Mouse (Mus musculus) heart, embryonic 15.5 days (tissue): ENCODE measurements around the gene Myh9. TPM values are rescaled to one million over a fixed set of nuclear protein-coding genes. Genes with fewer than 3 reads are reported as not detected.

Experiments
- ATAC-seq: fragments of 200-750 bp; cut with Nextera tagmentation; replicated peaks from 2 replicates; pipeline ENCODE4 v1.8.0; 2017; ENCODE audit warnings: low read depth, moderate TSS enrichment; ENCODE audit not compliant: insufficient number of reproducible peaks, insufficient read depth, low FRiP score
- H3K27ac ChIP-seq: fragments of 300-500 bp; sonication (generic); 2 replicates; pipeline ENCODE4 v1.5.1; 2015; ENCODE audit warnings: mild to moderate bottlenecking, inconsistent platforms
- H3K27me3 ChIP-seq: fragments of 300-500 bp; sonication (generic); 2 replicates; pipeline ENCODE4 v1.6.1; 2015; ENCODE audit warnings: inconsistent platforms
- H3K36me3 ChIP-seq: fragments of 300-500 bp; sonication (generic); 2 replicates; pipeline ENCODE4 v1.6.1; 2015; ENCODE audit warnings: mild to moderate bottlenecking, inconsistent platforms
- H3K4me1 ChIP-seq: fragments of 300-500 bp; sonication (generic); replicated peaks from 2 replicates; pipeline ENCODE4 v1.6.1; 2015; ENCODE audit warnings: inconsistent platforms
- H3K4me2 ChIP-seq: fragments of 300-500 bp; sonication (generic); 2 replicates; pipeline ENCODE4 v1.6.1; 2015; ENCODE audit warnings: inconsistent platforms, mild to moderate bottlenecking, moderate library complexity
- H3K4me3 ChIP-seq: fragments of 300-500 bp; sonication (generic); 2 replicates; pipeline ENCODE4 v1.5.1; 2015; ENCODE audit warnings: mild to moderate bottlenecking, inconsistent platforms
- H3K9ac ChIP-seq: fragments of 300-500 bp; sonication (generic); 2 replicates; pipeline ENCODE4 v1.6.1; 2015; ENCODE audit warnings: mild to moderate bottlenecking, inconsistent platforms
- H3K9me3 ChIP-seq: fragments of 300-500 bp; sonication (generic); replicated peaks from 2 replicates; pipeline ENCODE4 v1.6.1; 2016; ENCODE audit warnings: inconsistent platforms
- WGBS: fragments of 180-500 bp; shearing (Covaris S2); methylation state at CpG from one replicate; pipeline ENCODE4 v1.1.7; 2015; ENCODE audit warnings: mixed read lengths; 5-methylcytosine and 5-hydroxymethylcytosine counted together
- polyA plus RNA-seq: library from polyadenylated mRNA; unstranded; fragments of >200 nt; fragmentation: Nextera tagmentation; extraction: Ambion mirVana; gene quantifications from 2 replicates; pipeline ENCODE4 v1.2.1, GENCODE M21; 2015

The Myh9 gene
- polyA plus RNA-seq, 1 experiment from 2014 or later: 25.2 TPM

GRCm38 (mm10) chr15:77804949-77805348 is 37.0 kb downstream of the Myh9 start:
- Histone ChIP-seq H3K4me2 (no peak overlapping the region), H3K4me3 (no peak overlapping the region), H3K4me1 (peaks cover 88% of the 10 kb centered on the region), H3K27me3 (no peaks in the 10 kb centered on the region), H3K9ac (0 out of 2 replicates have a peak overlapping the region, but pooled peaks have one; percentile 23), H3K9me3 (no peaks in the 10 kb centered on the region), H3K36me3 (peaks cover 30% of the 10 kb centered on the region), H3K27ac (peak overlapping the region; percentile 99)
- 65% methylated on average over 9 of the region's 9 CpGs for WGBS
- ATAC-seq: no peak

GRCm38 (mm10) chr15:77804460-77804859 is 37.5 kb downstream of the Myh9 start:
- Histone ChIP-seq H3K9ac (peak overlapping the region; percentile 23; the same call in 1 of the 2 replicates), H3K9me3 (no peaks in the 10 kb centered on the region), H3K27ac (peak overlapping the region; percentile 99), H3K36me3 (peaks cover 30% of the 10 kb centered on the region), H3K27me3 (no peaks in the 10 kb centered on the region), H3K4me3 (no peak overlapping the region), H3K4me2 (no peak overlapping the region), H3K4me1 (peaks cover 90% of the 10 kb centered on the region)
- ATAC-seq: no peak
- WGBS: 73% methylated on average over 6 of the region's 6 CpGs

GRCm38 (mm10) chr15:77803747-77804146 is 38.2 kb downstream of the Myh9 start:
- Histone ChIP-seq H3K4me2 (no peak overlapping the region), H3K9ac (peak overlapping the region; percentile 23; the same call in 1 of the 2 replicates), H3K27ac (peak overlapping the region; percentile 99), H3K36me3 (peaks cover 30% of the 10 kb centered on the region), H3K9me3 (no peaks in the 10 kb centered on the region), H3K4me3 (no peak overlapping the region), H3K27me3 (no peaks in the 10 kb centered on the region), H3K4me1 (peaks cover 91% of the 10 kb centered on the region)
- ATAC-seq: 0 out of 2 replicates have a peak, but pooled peaks have one; percentile 6
- WGBS: 37% methylated on average over 3 of the region's 3 CpGs

GRCm38 (mm10) chr15:77802992-77803391 is 39.0 kb downstream of the Myh9 start:
- Histone ChIP-seq H3K4me2 (no peak overlapping the region), H3K27ac (peak overlapping the region; percentile 99), H3K9ac (0 out of 2 replicates have a peak overlapping the region, but pooled peaks have one; percentile 23), H3K36me3 (peaks cover 28% of the 10 kb centered on the region), H3K4me3 (no peak overlapping the region), H3K27me3 (no peaks in the 10 kb centered on the region), H3K4me1 (peaks cover 99% of the 10 kb centered on the region), H3K9me3 (no peaks in the 10 kb centered on the region)
- ATAC-seq: no peak
- 76% methylated on average over 4 of the region's 4 CpGs for WGBS

- Histone ChIP-seq H3K4me1 (peaks cover 99% of the 10 kb centered on the region), H3K9ac (peak overlapping the region; percentile 38)
Measured at GRCm38 (mm10) chr15:77801188-77801587, 40.8 kb downstream of the Myh9 start.

GRCm38 (mm10) chr15:77800511-77800910 is 41.5 kb downstream of the Myh9 start:
- no peak overlapping the region for H3K4me3 ChIP-seq
- H3K4me2 ChIP-seq: no peak overlapping the region
- no peaks in the 10 kb centered on the region for H3K27me3 ChIP-seq
- ATAC-seq: peak; percentile 52
- H3K9ac ChIP-seq: peak overlapping the region; percentile 38; the same call in 1 of the 2 replicates
- H3K4me1 ChIP-seq: peaks cover 100% of the 10 kb centered on the region
- no peaks in the 10 kb centered on the region for H3K9me3 ChIP-seq
- peaks cover 15% of the 10 kb centered on the region for H3K36me3 ChIP-seq
- peak overlapping the region; percentile 99 for H3K27ac ChIP-seq

More at GRCm38 (mm10) chr15:77801188-77801587, 40.8 kb downstream of the Myh9 start:
- WGBS: 10% methylated on average over 4 of the region's 4 CpGs
- H3K4me3 ChIP-seq: no peak overlapping the region
- ATAC-seq: no peak
- H3K9me3 ChIP-seq: no peaks in the 10 kb centered on the region
- H3K27ac ChIP-seq: peak overlapping the region; percentile 99
- peaks cover 12% of the 10 kb centered on the region for H3K36me3 ChIP-seq
- no peak overlapping the region for H3K4me2 ChIP-seq
- H3K27me3 ChIP-seq: no peaks in the 10 kb centered on the region

- no peak for ATAC-seq
- Histone ChIP-seq H3K4me3 (no peak overlapping the region), H3K4me2 (0 out of 2 replicates have a peak overlapping the region, but pooled peaks have one; percentile 35), H3K36me3 (peaks cover 20% of the 10 kb centered on the region), H3K27me3 (no peaks in the 10 kb centered on the region), H3K4me1 (peaks cover 100% of the 10 kb centered on the region), H3K9me3 (no peaks in the 10 kb centered on the region), H3K9ac (peak overlapping the region; percentile 37), H3K27ac (peak overlapping the region; percentile 99)
- 68% methylated on average over 8 of the region's 8 CpGs for WGBS
Measured at GRCm38 (mm10) chr15:77799491-77800474, 42.2 kb downstream of the Myh9 start.

- Histone ChIP-seq H3K4me2 (peak overlapping the region; percentile 35), H3K4me1 (peaks cover 99% of the 10 kb centered on the region), H3K36me3 (peaks cover 24% of the 10 kb centered on the region), H3K27me3 (no peaks in the 10 kb centered on the region), H3K9me3 (no peaks in the 10 kb centered on the region), H3K27ac (peak overlapping the region; percentile 99), H3K9ac (peak overlapping the region; percentile 39), H3K4me3 (no peak overlapping the region)
- ATAC-seq: peak; percentile 82
- 13% methylated on average over 14 of the region's 14 CpGs for WGBS
Measured at GRCm38 (mm10) chr15:77798664-77799490, 43.1 kb downstream of the Myh9 start.

- Histone ChIP-seq H3K27me3 (no peaks in the 10 kb centered on the region), H3K9ac (peak overlapping the region; percentile 39), H3K4me3 (no peak overlapping the region), H3K4me1 (peaks cover 99% of the 10 kb centered on the region), H3K4me2 (peak overlapping the region; percentile 35; the same call in 1 of the 2 replicates), H3K27ac (peak overlapping the region; percentile 99), H3K36me3 (peaks cover 24% of the 10 kb centered on the region), H3K9me3 (no peaks in the 10 kb centered on the region)
- no peak; the same call in 1 of the 2 replicates for ATAC-seq
- WGBS: 54% methylated on average over 14 of the region's 14 CpGs
Measured at GRCm38 (mm10) chr15:77797609-77798411, 44.2 kb downstream of the Myh9 start.

GRCm38 (mm10) chr15:77796409-77797035 is 45.5 kb downstream of the Myh9 start:
- Histone ChIP-seq H3K27me3 (no peaks in the 10 kb centered on the region), H3K9me3 (no peaks in the 10 kb centered on the region), H3K4me3 (no peak overlapping the region), H3K9ac (0 out of 2 replicates have a peak overlapping the region, but pooled peaks have one; percentile 39), H3K4me1 (peaks cover 87% of the 10 kb centered on the region), H3K4me2 (no peak overlapping the region), H3K27ac (peak overlapping the region; percentile 99), H3K36me3 (peaks cover 21% of the 10 kb centered on the region)
- 87% methylated on average over 26 of the region's 26 CpGs for WGBS
- ATAC-seq: no peak
